Mouse (Mus musculus) adrenal gland, postnatal 36 days (tissue): ENCODE measurements around the gene Soga1. TPM values are rescaled to one million over a fixed set of nuclear protein-coding genes. Genes with fewer than 3 reads are reported as not detected.

ENCODE experiments used
- DNase-seq, 2 experiments: peaks; one replicate each; pipeline ENCODE4 v3.0.0; 2021; ENCODE audit warnings: mixed read lengths in 1 of 2
- total RNA-seq, 2 experiments: library from RNA; stranded (reverse); gene quantifications; 2 replicates each; pipeline ENCODE4 v1.2.3; 2021

The Soga1 gene
- total RNA-seq, 2 experiments from 2014 or later, result 36.3 to 38.7 TPM

DNA sequence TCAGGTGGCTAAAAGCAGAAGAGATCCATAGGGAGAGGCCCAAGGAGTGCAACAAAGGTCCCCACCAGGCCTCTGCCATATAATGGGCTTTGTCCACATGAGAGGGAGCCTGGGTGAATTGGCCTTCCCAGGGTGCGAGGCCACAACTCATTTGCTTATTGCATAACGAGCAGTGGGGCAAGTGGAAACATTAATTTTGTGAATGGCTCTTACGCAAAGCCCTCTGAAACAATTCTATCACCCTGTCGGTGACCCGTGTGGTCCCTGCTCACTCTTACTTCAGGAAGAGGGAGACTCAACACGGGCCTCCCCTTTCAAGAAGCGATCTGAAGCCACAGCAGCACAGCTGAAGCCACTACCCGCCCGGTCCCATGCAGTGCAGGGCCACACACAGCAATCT, 41.8 kb downstream of the Soga1 start:
- DNase-seq, result peak in 1 of 2 experiments; percentile 63

- peak; percentile 76 to 86 for DNase-seq
Observed at GRCm38 (mm10) chr2:157036400-157036799, 42.7 kb downstream of the Soga1 start.

- no peak for DNase-seq
Observed at GRCm38 (mm10) chr2:157035371-157035770, 43.7 kb downstream of the Soga1 start.

DNA sequence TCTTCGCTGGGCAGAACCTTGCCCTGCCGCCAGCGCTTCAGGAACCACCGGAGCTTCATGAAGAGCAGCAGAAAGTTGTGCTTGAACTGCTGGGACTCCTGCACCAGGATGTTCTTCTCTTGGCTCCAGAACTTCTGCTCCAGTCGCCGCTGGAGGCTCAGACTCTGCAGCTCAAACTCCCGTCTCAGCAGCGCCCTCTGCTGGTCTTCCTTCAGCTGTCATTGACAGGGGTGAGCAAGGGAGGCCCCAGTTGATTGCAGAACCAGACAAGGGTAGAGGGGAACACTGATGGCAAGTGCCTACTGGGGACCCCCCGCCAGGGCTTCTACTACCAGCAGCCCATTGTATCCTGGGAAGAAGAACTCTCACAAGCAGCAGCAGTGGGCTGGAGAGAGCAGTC, 48.2 kb downstream of the Soga1 start:
- DNase-seq, result peak; percentile 88 to 93

- no peak for DNase-seq
Observed at GRCm38 (mm10) chr2:157028261-157028660, 50.8 kb downstream of the Soga1 start.

DNA sequence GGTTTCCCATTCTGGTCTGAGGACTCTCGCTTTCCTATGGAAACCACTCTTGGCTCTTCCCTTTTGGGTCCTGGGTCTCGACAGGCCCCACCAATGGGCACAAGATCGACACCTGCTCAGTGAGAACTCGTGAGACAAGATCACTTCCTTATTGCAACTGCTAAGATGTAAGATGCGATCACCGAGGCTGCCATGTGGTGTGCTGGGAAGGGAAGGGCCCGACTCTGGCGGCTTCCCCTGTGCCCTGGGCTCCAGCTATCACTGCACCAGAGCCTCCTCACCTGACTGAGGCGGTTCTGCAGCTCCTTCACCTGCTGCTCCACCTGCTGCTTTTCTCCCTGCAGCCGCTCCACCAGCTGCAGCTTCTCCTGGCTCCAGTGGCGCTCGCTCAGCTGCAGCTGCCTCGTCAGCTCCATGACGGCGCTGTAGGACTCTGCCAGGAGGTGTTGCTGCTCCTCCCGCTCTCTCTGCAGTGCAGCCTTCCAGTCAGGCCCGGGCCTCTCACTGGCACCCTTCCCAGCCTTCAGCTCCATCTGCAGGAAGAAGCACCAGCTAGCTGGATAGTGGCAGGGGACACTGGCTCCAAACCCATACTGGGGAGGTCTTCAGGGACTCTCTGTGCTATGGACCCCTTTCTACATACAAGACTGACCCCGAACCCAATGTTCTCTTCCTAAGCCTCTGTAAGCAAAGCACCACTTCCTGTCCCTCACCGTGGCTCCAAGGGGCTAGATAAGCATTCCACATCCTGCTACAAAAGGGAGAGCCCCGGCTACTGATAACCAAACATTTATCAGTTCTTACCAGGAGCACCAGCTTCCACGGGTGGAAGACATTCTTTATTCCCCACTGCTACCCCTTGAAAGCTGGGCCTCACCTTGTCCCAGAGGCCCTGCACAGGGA, 51.7 kb downstream of the Soga1 start:
- no peak for DNase-seq

DNA sequence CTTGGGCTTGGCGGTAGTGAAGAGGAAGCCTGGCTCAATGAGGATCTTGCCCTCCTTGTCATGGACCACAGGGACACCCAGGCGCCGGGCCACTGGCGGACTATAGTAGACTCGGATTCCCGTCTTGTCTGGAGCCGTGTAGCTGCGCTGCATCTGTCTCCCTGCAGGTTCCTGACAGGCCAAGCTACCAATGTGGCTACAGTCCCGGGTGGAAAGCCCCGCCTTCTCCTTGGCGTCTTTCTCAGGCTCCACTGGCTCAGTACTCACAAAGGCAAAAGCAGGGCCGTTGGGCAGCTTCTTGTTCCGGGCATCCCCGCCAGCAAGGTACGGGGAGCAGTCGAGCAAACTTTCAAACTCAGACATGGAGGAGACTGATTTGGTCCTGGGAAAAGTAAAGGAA, 57.9 kb downstream of the Soga1 start:
- DNase-seq, result no peak

DNA sequence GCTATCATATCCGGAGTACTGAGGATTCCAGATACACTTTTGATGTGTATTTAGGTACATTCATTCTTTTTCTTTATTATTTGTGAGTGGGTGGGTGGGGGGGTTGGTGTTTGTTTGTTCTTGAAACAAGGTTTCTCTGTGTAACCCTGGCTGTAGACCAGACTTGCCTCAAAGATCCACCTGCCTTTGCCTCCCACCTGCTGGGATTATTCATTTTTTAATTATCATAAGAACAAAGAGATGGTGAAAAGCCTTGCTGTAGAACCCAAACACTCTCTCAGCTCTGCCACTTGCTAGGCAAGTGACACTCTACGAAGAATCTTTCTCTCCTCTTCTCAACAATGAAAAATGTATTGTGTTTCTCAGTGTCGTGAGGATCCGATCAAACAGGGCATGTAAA, 59.8 kb downstream of the Soga1 start:
- DNase-seq, result no peak

GRCm38 (mm10) chr2:157016529-157017270, 62.4 kb downstream of the Soga1 start:
- DNase-seq, result no peak

DNA sequence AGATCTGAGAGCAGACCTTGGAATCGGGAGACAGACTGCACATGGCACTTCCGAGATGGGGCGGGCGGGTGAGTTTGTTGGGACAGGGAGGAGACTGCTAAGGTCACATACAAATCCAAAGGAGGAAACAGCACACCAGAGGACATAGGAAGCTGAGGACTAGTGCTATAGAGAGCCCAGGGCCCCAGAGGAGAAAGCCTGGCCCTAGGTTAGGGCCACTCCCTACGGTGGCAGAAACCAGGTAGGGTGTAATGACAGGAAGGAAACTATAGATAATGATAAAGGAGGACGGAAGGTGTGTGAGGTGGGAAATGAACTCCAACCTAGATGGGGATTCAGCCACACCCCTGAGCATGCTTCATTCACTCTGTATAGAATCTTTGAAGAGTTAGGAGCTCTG, 66.7 kb downstream of the Soga1 start:
- DNase-seq, result no peak

GRCm38 (mm10) chr2:157010634-157011310, 68.3 kb downstream of the Soga1 start:
- no peak for DNase-seq

DNA sequence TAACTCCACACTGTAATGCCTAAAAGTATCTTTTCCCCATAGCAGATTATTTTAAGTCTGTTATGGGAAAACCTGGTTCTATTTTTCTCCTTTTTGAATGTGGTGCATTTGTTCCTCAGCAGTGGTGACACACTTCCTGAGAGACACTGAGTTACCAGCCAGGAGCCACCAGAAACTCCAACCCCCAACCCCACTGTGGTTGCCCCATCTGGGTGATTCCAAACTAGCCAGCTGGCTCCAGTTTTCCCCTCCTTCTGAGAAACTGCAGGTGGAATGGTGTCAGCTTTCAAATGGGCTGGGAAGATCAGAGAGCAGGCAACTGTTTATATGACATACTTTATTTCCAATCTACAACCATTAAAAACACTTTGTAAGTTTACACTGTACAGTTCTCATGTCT, 68.9 kb downstream of the Soga1 start:
- no peak for DNase-seq

- no peak for DNase-seq
Observed at GRCm38 (mm10) chr2:157008509-157008908, 70.5 kb downstream of the Soga1 start.

- DNase-seq, result no peak
Observed at GRCm38 (mm10) chr2:157007234-157007596, 71.8 kb downstream of the Soga1 start.

GRCm38 (mm10) chr2:157006511-157007233, 72.4 kb downstream of the Soga1 start, which contains the start of gene Dsn1:
Gene Dsn1 (minus strand): TSS chr2:157007154.
- peak; percentile 93 to 95 for DNase-seq

- DNase-seq, result no peak
Observed at GRCm38 (mm10) chr2:157002321-157002720, 76.7 kb downstream of the Soga1 start.

GRCm38 (mm10) chr2:156998263-156998662, 80.8 kb downstream of the Soga1 start:
- DNase-seq, result no peak

DNA sequence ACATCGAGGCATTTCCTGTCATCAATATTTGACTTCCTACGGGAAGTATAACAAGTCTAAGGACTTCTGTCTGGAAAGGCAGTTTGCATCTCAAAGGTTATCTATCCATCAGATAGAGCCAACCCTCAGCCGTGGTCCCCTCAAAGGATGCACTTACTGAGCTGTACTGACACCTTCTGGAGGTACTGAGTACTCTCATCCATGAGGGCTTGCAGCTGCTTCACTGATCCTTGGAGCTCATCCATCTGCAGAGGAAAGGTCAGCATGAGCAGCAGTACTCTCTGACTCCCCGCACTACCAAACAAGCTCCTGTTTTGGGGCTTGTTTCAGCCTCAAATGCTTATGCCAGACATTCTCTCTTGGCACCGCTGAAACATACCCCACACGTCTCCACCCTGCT, 82.5 kb downstream of the Soga1 start:
- DNase-seq, result peak; percentile 40 to 57

DNA sequence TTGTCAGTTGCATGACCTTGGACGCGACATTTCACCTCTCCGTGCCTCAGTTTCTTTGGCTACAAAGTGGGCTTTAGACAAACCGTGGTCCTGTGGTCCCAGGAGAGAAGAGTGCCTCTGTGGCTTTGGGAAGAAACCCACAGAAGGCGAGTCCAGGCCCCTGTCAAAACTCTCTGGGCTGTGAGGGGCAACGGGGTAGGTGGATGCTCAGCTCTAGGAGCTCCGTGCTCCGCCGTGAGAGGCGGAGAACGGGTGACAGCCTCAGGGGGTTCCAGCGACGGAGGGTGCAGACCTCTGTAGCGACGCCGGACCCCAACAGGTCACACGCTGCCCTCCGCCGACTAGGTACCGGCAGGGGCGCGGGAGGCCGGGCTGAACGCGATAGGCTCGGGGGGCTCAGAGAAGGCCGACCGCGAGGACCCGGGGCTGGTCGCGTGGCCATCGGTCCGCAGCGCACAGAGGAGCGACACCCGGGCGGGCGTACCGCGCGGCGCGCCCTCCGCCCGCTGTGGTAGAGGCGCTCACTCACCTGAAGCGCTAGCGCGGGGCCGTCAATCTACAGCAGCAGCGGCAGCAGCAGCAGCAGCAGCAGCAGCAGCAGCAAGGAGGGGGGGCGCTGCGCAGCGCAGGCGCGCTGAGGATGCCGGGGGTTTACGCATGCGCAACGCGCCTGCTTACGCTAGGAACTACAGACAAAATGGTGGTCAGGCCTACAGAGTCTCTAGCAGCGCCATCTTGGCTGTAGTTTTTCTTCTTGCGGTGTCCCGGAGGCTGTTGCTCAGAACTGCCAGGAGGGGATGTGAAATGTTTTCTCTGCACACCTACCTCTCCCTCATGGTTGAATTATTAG, 87.4 kb downstream of the Soga1 start, which contains the start of gene Ndrg3:
TSS of gene Ndrg3 (minus strand) at position 587 of the 850 bp plus-strand sequence.
- peak; percentile 97 to 98 for DNase-seq

GRCm38 (mm10) chr2:156990727-156991431, 88.2 kb downstream of the Soga1 start:
- no peak for DNase-seq
